Mouse (Mus musculus) mouse trophoblast stem cell (cell line): Measurements from ENCODE around the gene Slc22a2.

Experiments used
- in situ Hi-C, 2 experiments: fragments of 300-500 bp; cut with MseI, MboI; formaldehyde crosslinking; loops; 2 replicates in 1 of 2; 3 replicates in 1 of 2; pipeline ENCODE4 v1.15.1; 2025

Slc22a2 gene

DNA sequence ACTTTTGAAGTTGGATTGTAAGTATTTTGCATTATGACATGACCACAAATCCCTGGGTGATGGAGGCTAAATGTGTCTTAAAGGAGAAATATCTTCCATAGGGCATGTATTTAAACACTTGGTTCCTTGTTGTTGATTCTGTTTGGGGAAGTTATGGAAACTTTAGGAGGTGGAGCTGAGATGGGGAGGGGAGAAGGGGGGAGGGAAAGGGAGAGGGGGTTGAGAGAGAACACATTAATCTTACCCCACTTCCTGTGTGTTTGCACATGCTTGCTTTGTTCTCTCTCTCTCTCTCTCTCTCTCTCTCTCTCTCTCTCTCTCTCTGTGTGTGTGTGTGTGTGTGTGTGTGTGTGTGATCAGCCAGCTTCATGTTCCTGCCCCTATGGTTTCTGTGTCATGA is 93.2 kb downstream of the Slc22a2 start:
- in situ Hi-C loops, result loop anchor here in 1 of 2 experiments (25.0 kb wide), 1 partner anchor 135 kb away; no protein-coding TSS in a partner anchor
